Mouse (Mus musculus) right cerebral cortex, postnatal 10 days (tissue): ENCODE results near the gene Chfr.

Experiments used
- DNase-seq, 2 experiments: peaks; one replicate each; pipeline ENCODE4 v3.0.0; 2021; ENCODE audit warnings: low spot score in 2 of 2

Gene Chfr

DNA sequence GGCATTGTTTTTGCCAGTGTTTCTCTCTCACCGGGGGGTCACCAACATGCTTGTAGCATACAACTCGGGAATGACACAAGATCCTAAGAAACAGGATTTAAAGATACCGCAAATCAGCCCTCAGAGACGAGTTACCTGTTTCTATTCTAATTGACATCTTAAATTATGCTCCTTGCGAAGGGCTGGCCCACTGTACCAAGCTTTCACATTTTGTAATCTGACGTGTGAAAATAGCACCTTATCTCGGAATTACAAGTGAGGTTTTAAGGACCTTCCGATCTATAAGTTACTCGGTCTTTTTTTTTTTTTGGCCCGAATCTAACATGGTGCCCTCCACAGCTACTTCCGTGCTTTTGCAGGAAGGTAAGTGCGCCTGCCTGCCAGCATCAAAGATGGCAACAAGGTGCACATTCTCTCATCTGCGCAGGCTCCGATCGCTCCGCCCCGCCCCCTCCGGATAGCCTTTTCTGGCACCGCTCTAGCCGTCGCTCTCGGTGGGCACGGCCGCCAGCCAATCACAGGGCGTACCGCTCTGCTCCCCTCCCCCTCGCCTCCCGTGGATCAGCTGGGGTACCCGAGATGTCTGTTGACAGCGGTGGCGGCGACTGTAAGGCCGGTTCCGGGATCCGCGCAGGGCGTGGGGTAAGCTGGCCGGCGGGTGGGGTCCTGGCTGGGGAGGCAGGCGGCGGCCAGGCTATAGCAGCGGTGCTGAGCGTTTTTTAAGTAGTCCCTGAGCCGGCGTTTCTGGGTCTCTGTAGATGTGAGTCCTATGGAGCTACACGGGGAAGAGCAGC lies at the start of gene Chfr:
Chfr (plus strand) TSS at position 550 of the 794 bp plus-strand sequence.
- DNase-seq = peak; percentile 100

GRCm38 (mm10) chr5:110086161-110086866 lies 49.3 kb upstream of the Chfr start:
- no peak for DNase-seq

GRCm38 (mm10) chr5:110091546-110091945 lies 44.1 kb upstream of the Chfr start:
- DNase-seq = no peak

- peak; percentile 94 to 95 for DNase-seq
Measured at GRCm38 (mm10) chr5:110094030-110094846, 41.4 kb upstream of the Chfr start, which contains the start of gene Gm35315. Gm35315 (minus strand) TSS chr5:110094420.

DNA sequence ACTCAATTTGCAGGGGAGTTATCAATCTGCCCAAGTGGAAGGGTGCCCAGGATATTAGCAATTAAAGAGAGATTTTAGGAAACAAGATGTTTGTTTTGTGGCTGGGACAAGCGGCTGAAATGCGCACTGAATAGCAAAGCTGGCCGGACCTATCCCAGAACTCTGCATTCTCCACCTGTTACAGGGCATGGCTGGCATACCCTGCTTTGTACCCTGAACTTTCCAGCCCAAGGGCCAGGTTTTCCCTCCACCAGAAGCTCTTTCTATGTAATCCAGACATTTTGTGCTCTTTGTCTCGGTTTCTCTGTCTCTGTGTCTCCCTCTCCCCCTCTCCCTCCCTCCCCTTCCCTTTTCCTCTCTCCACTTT lies 40.8 kb upstream of the Chfr start:
- DNase-seq = peak in 1 of 2 experiments; percentile 29

DNA sequence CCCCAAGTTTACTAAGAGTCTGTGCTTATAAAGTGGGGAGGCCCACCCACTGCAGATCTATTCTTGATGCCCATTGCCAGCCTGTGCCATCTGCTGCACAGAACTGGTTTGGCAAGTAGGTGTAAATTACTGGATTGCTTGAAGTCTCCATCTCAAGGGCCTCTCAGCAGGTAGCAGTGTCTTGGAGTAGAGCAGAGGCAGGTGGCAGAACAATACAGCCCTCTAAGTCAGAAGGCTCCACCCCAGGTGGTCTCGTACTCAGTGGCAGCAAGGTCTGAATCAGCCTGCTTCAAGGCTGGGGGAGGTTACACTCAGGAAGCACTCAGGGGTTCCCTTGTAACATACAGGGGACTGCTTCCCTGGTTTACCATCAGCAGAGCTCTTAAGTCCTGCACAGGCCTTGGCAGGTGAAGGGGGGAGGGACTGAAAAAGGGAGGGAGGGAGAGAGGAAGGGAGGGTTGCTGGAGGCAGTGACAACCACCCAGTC lies 36.6 kb upstream of the Chfr start:
- DNase-seq = peak; percentile 62 to 73

GRCm38 (mm10) chr5:110099656-110100580 lies 35.7 kb upstream of the Chfr start, which contains the start of gene Plcxd1:
Plcxd1 (plus strand) TSS chr5:110099969.
- DNase-seq = peak; percentile 49 to 66

DNA sequence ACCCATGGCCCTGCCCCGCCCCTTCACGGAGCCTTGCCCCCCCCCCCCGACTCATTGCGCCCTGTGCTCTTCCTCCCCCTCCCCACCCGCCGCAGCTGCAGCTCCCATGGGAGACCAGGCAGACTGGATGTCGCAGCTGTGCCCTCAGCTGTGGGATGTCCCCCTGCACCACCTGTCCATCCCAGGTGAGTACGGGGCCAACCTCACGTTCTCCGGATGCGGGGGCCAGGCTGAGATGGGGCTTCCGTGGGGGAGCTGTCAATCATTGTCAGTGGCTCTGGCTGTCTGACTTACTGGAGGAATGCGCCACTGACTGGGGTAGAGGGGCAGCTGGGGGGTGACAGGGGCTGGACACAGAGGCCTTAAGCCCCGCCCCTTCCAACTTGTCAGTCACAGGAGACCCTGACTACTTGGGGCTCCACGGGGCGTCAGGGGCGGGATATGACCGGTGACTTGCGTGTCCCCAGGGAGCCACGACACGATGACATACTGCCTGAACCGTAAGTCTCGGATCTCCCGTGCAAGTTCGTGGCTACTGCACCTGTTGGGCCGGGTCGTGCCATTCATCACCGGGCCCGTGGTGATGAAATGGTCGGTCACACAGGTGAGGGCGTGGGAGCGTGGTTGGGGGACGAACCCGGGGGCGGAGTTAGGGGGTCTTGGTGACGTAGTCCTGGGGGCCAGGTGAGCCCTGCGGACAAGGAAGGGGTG lies 34.6 kb upstream of the Chfr start:
- DNase-seq = peak; percentile 64 to 75

GRCm38 (mm10) chr5:110101716-110102347 lies 33.8 kb upstream of the Chfr start:
- DNase-seq = peak; percentile 87 to 89

DNA sequence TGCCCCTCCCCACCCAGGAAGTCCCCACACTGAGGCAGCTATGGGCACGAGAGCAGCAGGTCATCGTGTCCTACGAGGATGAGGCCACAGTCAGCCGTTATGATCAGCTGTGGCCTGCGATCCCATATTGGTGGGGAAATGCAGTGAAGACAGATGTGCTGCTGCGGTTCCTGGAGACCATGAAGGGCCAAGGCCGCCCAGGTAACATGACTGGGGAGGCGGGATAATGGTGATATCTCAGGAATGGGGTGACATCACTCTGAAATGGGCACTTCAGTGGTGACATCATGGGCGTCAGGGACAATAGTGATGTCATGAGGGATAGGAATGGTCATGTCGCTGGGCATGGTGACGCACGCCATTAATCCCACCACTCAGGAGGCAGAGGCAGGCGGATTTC lies 33.2 kb upstream of the Chfr start:
- peak; percentile 44 to 49 for DNase-seq

DNA sequence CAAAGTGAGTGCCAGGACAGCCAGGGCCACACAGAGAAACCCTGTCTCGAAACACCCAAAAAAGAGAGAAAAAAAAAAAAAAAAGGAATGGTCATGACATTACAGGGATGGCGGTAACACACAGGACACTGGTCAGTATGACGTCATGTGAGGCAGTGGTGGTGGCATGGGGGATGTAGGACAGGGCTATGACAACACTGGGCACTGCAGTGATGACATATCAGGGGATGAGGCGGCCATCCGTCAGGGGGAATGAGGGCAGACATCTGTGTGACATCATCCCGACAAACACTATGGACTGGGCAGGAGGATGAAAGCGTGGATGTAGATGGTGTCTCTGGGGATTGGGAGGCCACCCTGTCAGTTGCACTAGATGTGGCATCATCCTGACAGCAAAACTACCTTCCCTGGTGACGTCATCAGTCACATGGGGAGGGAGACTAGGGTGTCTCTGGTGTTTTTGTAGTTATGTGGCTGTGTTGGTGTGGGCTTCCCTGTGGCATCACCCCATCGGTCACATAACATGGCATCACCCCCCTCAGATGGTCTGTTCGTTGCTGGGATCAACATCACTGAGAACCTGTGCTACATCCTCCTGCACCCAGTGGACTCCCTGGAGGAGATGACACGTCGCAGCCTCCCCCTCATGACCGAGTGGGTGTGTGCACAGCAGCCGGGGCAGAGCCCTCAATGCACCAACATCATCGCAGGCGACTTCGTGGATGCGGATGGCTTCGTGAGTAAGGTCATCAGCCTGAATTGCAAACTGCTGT lies 32.6 kb upstream of the Chfr start:
- DNase-seq = peak; percentile 36 to 54

GRCm38 (mm10) chr5:110103901-110104615 lies 31.6 kb upstream of the Chfr start:
- peak; percentile 44 to 53 for DNase-seq

DNA sequence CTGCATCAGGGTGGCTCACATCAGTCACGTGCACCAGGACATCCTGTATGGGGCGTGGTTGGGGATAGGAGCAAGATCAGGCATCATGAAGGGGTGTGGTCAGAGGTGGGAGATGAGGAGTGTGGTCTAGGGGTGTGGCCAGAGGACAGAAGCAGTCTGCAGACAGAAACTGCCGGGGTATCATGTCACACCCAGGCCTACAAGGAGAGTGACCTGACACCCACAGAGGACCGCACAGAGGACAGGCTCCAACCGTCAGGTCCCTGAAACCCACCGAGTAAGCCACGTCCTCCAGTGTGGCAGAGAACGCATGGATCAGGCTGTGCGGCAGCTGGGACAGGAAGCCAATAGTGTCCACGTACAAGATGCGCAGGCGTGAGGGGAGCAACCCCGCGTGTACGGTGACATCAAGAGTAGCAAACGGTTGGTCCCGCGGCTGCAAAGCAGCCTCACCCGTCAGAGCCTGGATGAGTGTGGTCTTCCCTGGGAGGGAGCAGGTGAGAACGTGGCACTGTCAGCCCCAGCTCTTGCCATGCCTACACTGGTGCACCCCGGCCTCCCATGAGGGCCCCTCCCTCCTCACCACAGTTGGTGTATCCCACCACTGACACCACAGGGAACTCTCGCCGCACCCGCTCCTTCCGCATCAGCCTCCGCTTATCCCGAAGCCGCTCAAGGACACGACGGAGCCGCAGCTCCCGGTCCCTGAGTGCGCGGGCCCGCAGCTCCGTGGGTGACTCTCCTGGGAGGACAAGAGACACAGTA lies 30.8 kb upstream of the Chfr start:
- DNase-seq = peak; percentile 36 to 54

GRCm38 (mm10) chr5:110106140-110106871 lies 29.3 kb upstream of the Chfr start:
- peak; percentile 52 to 74 for DNase-seq

DNA sequence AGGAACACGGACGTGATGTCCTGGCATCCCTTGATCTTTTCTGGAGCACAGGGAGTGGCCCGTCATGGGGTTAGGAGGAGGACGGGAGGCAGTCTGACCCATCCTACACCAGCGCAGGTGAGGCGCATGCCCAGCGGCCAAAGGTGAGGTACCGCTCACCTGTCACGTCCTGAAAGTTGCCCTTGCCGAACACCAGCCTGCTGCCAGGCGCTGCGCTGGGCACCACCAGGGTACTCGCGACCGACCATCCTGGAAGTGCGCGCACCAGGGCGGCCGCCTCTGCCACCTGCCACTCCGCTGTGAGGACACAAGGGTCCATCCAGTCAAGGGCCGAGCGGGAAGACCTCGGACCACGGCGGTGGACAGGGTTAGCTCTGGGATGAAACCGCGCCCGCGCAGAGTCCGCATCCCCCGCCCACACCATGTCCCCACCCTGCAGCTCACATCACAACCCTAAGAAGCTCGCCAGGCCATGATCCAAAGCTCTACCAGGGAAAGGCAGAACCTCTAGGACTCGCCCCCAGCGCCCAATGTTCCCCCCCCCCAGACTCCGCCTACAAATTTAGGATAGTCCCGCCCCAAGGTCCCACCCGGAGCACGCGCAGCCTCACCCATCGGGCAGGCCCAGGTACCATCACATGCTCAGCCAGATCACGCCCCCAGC lies 28.6 kb upstream of the Chfr start:
- peak; percentile 68 to 79 for DNase-seq
